Mouse (Mus musculus) kidney, embryonic 16.5 days (tissue): ENCODE measurements around the gene Cubn. TPM values are rescaled to one million over a fixed set of nuclear protein-coding genes. Genes with fewer than 3 reads are reported as not detected.
A peak's percentile ranks its signal among the peaks of the same experiment; 100 is the strongest.

Experiments
- ATAC-seq: fragments of 200-750 bp; cut with Nextera tagmentation; 2 replicates; pipeline ENCODE4 v1.8.0; 2017; ENCODE audit warnings: moderate TSS enrichment; ENCODE audit not compliant: low FRiP score, low TSS enrichment
- H3K27ac ChIP-seq: fragments of 300-500 bp; sonication (generic); 2 replicates; pipeline ENCODE4 v1.5.1; 2014; ENCODE audit warnings: low read length
- H3K27me3 ChIP-seq: fragments of 300-500 bp; sonication (generic); 2 replicates; pipeline ENCODE4 v1.6.1; 2014; ENCODE audit warnings: low read length, control low read depth, mixed read lengths; ENCODE audit not compliant: insufficient read depth
- H3K36me3 ChIP-seq: fragments of 300-500 bp; sonication (generic); 2 replicates; pipeline ENCODE4 v1.6.1; 2014; ENCODE audit warnings: low read length, control low read depth, mixed read lengths; ENCODE audit not compliant: insufficient read depth
- H3K4me1 ChIP-seq: fragments of 300-500 bp; sonication (generic); 2 replicates; pipeline ENCODE4 v1.6.1; 2014; ENCODE audit warnings: low read length, control low read depth, mixed read lengths; ENCODE audit not compliant: insufficient read depth
- H3K4me2 ChIP-seq: fragments of 300-500 bp; sonication (generic); replicated peaks from 2 replicates; pipeline ENCODE4 v1.6.1; 2014; ENCODE audit warnings: low read depth, low read length
- H3K4me3 ChIP-seq: fragments of 300-500 bp; sonication (generic); 2 replicates; pipeline ENCODE4 v1.5.1; 2014; ENCODE audit warnings: mild to moderate bottlenecking, low read length
- H3K9ac ChIP-seq: fragments of 300-500 bp; sonication (generic); replicated peaks from 2 replicates; pipeline ENCODE4 v1.6.1; 2014; ENCODE audit warnings: low read length
- H3K9me3 ChIP-seq: fragments of 300-500 bp; sonication (generic); 2 replicates; pipeline ENCODE4 v1.6.1; 2016; ENCODE audit warnings: low read length, control low read depth
- WGBS: fragments of 180-500 bp; shearing (Covaris S2); extraction: QIAGEN DNeasy Blood & Tissue Kit; methylation state at CpG from one replicate; pipeline ENCODE4 v1.1.7; 2014; 5-methylcytosine and 5-hydroxymethylcytosine counted together
- polyA plus RNA-seq: library from polyadenylated mRNA; unstranded; fragments of >200 nt; fragmentation: Nextera tagmentation; extraction: Ambion mirVana; gene quantifications from 2 replicates; pipeline ENCODE4 v1.2.1, GENCODE M21; 2015

Gene Cubn
- polyA plus RNA-seq, 1 experiment from 2014 or later, result 7.9 TPM

DNA sequence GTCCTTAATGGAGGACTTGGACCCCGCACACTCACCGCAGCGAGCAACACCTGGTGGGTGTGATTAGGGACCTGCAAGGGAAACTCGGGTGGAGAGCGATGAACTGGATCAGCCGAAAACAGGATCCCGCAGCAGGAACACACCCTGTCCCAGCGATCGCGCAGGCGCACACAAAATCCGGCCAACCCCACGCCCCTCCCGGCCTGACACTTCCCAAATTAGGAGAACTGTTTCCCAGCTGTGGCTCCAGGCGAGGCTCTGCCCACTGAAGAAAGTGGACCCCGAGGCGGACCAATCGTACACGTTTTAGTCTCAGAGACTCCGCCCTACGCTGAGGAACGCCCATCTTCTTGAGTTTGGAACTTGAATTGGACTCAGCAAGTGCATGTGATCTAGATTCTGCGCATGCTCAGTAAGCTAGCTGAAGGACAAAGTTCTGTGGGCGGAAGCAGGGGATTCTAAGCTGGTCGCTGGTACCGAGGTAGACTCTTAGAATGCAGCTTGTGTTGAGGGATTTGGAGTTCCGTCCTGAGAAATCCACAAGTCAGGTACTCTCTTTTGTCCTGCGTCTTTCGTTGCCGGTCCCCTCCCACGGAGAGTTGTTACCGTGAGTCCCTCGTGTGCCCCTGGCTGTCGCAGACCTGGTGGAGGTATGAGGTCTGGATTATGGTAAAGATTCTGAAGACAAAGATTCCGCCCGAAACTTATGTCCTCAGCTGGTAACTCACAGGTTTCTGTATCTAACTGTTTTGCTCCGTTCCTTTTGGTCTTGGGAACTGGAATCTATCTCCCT is 220.3 kb downstream of the Cubn start, which contains the start of gene Rsu1:
TSS of gene Rsu1 (minus strand) at position 251 of the 793 bp plus-strand sequence.
- Histone ChIP-seq H3K9me3 (no peaks in the 10 kb centered on the region), H3K9ac (peak within 1 kb of the TSS; percentile 69), H3K27ac (0 out of 2 replicates have a peak within 1 kb of the TSS, but pooled peaks have one; percentile 11), H3K4me1 (peaks cover 7% of the 10 kb centered on the region), H3K4me3 (peak within 1 kb of the TSS; percentile 62), H3K27me3 (no peaks in the 10 kb centered on the region), H3K4me2 (peak within 1 kb of the TSS; percentile 71), H3K36me3 (no peaks in the 10 kb centered on the region)
- peak; percentile 100 for ATAC-seq
- under 1% methylated on average over 37 of the region's 37 CpGs for WGBS

DNA sequence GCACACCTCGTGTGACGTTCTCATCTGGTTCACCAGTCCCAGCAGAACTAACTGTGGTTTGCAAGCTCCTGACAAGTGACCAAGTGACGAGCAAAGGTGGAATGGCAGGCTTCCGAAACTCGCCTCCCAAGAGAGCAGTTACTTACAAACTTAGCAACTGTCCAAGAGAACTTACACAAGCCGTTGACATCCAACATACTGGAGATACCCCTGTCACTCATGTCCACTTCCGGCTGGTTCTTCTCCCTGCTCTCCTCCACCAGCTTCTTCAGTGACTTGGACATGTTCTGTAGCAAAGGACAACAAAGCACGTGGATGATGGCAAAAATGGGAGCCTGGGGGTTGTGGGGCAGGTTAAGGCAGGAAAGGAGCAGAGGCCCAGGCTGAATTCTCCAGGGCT is 220.9 kb downstream of the Cubn start:
- Histone ChIP-seq H3K27me3 (no peaks in the 10 kb centered on the region), H3K4me1 (peaks cover 7% of the 10 kb centered on the region), H3K4me3 (peak overlapping the region; percentile 62), H3K27ac (0 out of 2 replicates have a peak overlapping the region, but pooled peaks have one; percentile 11), H3K36me3 (no peaks in the 10 kb centered on the region), H3K9me3 (no peaks in the 10 kb centered on the region), H3K4me2 (peak overlapping the region; percentile 66), H3K9ac (peak overlapping the region; percentile 69)
- ATAC-seq, result 0 out of 2 replicates have a peak, but pooled peaks have one; percentile 2
- WGBS, result 35% methylated on average over 8 of the region's 8 CpGs

DNA sequence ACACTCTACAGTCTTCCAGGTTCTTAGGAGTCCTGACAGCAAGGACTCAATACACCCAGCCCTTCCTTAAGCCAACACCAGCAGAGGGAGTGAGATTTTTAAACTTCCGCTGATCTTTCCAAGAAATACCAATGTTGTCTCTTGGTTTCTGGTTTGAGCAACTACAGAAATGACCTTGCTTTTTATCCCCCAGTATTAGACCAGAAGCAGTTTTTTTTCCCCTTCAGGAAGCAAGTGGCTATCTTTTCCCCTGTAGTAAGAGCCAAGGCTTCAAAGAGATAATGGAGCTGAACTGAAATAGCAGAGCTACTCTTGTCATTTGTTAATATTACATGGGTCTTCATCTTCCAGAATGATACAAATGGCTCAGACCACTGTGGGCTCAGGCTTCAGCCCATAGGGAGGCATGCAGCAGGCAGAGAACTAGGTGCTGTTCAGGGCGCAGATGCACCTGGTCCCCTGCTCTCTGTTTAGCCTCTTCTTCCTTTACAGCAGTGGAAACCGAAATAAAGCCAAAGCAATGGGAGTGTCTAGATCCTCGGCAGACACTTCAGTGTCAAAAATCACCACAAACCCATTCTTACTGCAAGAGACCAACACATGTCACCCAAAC is 222.8 kb downstream of the Cubn start:
- Histone ChIP-seq H3K9me3 (no peaks in the 10 kb centered on the region), H3K4me2 (no peak overlapping the region), H3K27ac (no peak overlapping the region), H3K9ac (no peak overlapping the region), H3K4me3 (no peak overlapping the region), H3K4me1 (peaks cover 7% of the 10 kb centered on the region), H3K27me3 (no peaks in the 10 kb centered on the region), H3K36me3 (no peaks in the 10 kb centered on the region)
- ATAC-seq, result no peak
- 93% methylated on average over 4 of the region's 4 CpGs for WGBS

DNA sequence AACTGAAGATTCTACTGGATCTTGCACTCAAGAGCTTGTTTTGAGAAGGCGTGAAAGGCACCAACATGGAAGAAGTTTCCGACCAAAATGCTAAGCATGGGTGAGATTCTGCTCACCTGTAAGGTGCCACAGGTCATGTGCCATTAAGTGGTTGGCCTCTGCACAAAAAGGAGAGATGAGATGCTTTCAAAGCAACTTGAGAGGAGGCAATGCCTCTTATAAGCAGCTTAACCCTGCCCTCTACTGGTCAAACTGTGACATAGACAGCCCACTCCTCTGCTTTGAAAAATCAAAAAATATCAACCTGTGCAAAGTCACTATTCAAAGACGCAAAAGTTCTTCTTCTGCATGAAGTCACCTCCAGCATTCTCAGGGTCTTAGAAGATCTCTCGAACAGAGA is 226.7 kb downstream of the Cubn start:
- H3K36me3 ChIP-seq, result 0 out of 2 replicates have a peak, but pooled peaks cover 3% of the 10 kb centered on the region
- no peak overlapping the region for H3K9ac ChIP-seq
- H3K4me3 ChIP-seq, result no peak overlapping the region
- no peaks in the 10 kb centered on the region for H3K27me3 ChIP-seq
- 41% methylated on average over 4 of the region's 4 CpGs for whole genome bisulfite sequencing
- no peaks in the 10 kb centered on the region for H3K4me1 ChIP-seq
- H3K4me2 ChIP-seq, result no peak overlapping the region
- H3K27ac ChIP-seq, result no peak overlapping the region
- no peaks in the 10 kb centered on the region for H3K9me3 ChIP-seq
- ATAC-seq, result 0 out of 2 replicates have a peak, but pooled peaks have one; percentile 55

DNA sequence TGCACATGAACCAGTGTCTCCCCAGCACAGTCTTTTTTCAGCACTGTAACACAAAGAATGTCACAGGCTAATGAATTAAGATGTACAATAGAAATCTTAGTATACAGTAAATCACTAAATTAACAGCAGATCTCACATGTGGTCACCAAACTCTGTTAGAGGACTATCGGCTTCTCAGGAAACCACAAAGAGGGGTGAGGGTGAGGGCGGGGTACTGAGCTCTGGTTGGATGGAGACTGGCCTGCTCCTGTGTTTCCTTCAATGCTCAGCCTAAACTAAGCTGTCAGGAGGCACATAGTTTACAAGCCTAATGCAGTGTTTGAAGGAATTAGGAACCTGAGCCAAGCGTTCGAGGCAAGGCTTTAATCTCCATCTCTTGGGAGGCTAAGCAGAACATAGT is 228.5 kb downstream of the Cubn start:
- 54% methylated on average over 4 of the region's 4 CpGs for WGBS
- Histone ChIP-seq H3K27me3 (no peaks in the 10 kb centered on the region), H3K27ac (no peak overlapping the region), H3K9ac (no peak overlapping the region), H3K9me3 (no peaks in the 10 kb centered on the region), H3K4me3 (no peak overlapping the region), H3K4me2 (no peak overlapping the region), H3K4me1 (no peaks in the 10 kb centered on the region), H3K36me3 (0 out of 2 replicates have a peak, but pooled peaks cover 3% of the 10 kb centered on the region)
- ATAC-seq, result no peak

DNA sequence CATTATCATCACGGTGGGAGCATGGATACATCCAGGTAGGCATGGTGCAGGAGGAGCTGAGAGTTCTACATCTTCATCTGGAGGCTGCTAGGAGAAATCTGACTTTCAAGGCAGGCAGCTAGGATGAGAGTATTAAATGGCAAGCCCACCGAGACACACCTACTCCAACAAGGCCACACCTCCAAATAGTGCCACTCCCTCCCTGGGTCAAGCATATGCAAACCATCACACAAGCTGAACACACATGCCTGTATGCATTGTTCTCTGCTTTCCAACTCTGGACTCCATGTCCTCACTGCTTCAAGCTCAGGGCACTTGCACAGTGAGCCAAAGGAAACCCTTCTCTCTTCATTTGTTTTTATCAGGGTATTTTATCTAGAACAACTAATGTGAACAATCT is 233.0 kb downstream of the Cubn start:
- Histone ChIP-seq H3K9ac (no peak overlapping the region), H3K4me2 (no peak overlapping the region), H3K4me3 (no peak overlapping the region), H3K9me3 (peaks cover 9% of the 10 kb centered on the region; the same call in 1 of the 2 replicates), H3K4me1 (no peaks in the 10 kb centered on the region), H3K27ac (no peak overlapping the region), H3K36me3 (peaks cover 17% of the 10 kb centered on the region), H3K27me3 (no peaks in the 10 kb centered on the region)
- no peak for ATAC-seq
- 78% methylated on average over 2 of the region's 2 CpGs for WGBS

DNA sequence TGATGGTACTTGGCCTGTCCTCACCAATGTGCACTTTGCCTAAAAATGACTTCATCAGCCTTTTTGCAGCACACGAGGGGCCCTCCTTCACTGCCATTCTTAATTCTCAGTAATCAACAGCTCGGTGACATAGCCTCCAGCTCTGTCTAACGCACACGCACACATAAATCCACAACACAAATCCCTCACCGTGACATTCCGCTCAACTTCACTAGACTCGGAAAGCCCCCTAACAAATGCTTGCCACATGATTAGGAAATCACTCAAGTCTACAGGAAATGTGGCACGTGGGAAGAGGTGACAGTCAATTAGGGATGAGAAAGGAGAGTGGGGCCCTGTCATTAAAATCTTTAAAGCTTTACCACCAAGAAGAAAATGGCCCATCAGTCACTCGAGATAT is 250.9 kb downstream of the Cubn start:
- Histone ChIP-seq H3K4me3 (no peak overlapping the region), H3K4me1 (no peaks in the 10 kb centered on the region), H3K9ac (no peak overlapping the region), H3K27ac (no peak overlapping the region), H3K9me3 (no peaks in the 10 kb centered on the region), H3K27me3 (no peaks in the 10 kb centered on the region), H3K36me3 (no peaks in the 10 kb centered on the region), H3K4me2 (no peak overlapping the region)
- 25% methylated on average over 9 of the region's 9 CpGs for WGBS
- ATAC-seq, result no peak

DNA sequence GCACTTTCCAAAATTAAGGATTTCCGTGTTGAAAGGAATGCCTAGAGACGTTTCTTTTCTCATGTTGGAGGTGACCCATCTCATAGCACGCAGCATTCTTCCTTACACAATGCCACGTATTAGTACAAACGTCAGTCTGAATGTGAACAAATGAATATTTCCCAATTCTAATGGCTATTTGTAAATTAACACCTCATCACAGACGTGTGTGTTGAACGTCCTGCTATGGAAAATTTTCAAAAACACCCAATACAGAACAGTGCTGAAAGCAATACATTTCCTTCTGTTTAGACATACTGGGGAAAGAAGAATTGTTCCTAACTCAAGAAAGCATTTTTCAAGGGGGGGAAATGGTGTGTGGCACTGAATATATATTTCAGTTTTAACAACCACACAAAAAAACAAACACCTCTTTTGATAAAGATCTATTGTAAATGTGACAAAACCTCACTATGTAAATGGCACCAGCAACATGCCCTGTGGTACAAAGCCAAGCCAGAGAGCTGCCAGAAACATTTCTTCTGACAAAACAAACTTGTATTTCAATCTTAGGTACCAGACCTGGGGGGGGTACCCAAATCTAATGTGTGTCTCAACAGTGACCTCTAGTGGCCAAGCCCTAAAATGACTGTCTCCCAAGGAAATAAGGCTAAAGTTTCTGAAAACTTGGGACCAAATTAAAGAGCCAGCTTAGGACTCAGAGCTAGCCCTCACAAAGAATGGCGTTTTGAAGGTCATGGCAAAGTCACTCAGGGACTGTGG is 254.3 kb downstream of the Cubn start:
- Histone ChIP-seq H3K36me3 (no peaks in the 10 kb centered on the region), H3K4me2 (no peak overlapping the region), H3K9me3 (no peaks in the 10 kb centered on the region), H3K4me1 (peaks cover 14% of the 10 kb centered on the region; the same call in 1 of the 2 replicates), H3K9ac (no peak overlapping the region), H3K4me3 (no peak overlapping the region), H3K27ac (no peak overlapping the region), H3K27me3 (no peaks in the 10 kb centered on the region)
- 70% methylated on average over 8 of the region's 8 CpGs for WGBS
- no peak for ATAC-seq

DNA sequence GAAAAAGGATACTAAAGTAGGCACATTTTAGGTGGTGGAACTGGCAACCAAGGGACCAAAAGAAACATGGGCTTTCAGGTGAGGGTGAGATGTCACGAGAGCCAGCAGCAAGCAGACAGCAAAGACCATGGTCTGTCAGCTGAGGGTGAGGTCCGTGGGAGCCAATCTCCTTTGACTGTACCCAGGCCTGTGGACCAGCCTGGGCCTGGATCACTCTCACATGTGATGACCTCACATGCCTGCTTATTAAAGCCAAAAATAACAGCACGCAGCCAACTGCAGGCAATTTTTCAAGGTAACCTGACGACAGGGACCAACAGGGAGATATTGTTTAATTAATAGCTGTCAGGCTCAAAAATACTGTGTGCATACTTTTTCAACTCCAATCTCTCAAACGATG is 255.9 kb downstream of the Cubn start:
- no peak overlapping the region for H3K27ac ChIP-seq
- 40% methylated on average over 5 of the region's 5 CpGs for WGBS
- 0 out of 2 replicates have a peak overlapping the region, but pooled peaks have one; percentile 2 for H3K9ac ChIP-seq
- H3K4me3 ChIP-seq, result no peak overlapping the region
- no peaks in the 10 kb centered on the region for H3K9me3 ChIP-seq
- no peak for ATAC-seq
- H3K27me3 ChIP-seq, result no peaks in the 10 kb centered on the region
- H3K36me3 ChIP-seq, result no peaks in the 10 kb centered on the region
- peaks cover 14% of the 10 kb centered on the region; the same call in 1 of the 2 replicates for H3K4me1 ChIP-seq
- H3K4me2 ChIP-seq, result no peak overlapping the region
